Mouse (Mus musculus) forebrain, embryonic 14.5 days (tissue): Measurements from ENCODE around the gene Lnx1. TPM values are rescaled to one million over a fixed set of nuclear protein-coding genes. Genes with fewer than 3 reads are reported as not detected.
A peak's percentile ranks its signal among the peaks of the same experiment; 100 is the strongest.

Source experiments
- ATAC-seq: fragments of 200-750 bp; cut with Nextera tagmentation; 2 replicates; pipeline ENCODE4 v1.8.0; 2017; ENCODE audit warnings: mild to moderate bottlenecking, moderate library complexity
- DNase-seq: peaks from one replicate; pipeline ENCODE4 v3.0.0-alpha.2; 2015; ENCODE audit warnings: low spot score
- H3K27ac ChIP-seq: fragments of 300-500 bp; sonication (generic); 2 replicates; pipeline ENCODE4 v1.5.1; 2014; ENCODE audit warnings: low read depth, mild to moderate bottlenecking, control low read depth, low read length, moderate library complexity
- H3K27me3 ChIP-seq: fragments of 300-500 bp; sonication (generic); replicated peaks from 2 replicates; pipeline ENCODE4 v1.6.1; 2014; ENCODE audit warnings: low read length, control low read depth, mixed read lengths; ENCODE audit not compliant: control insufficient read depth, insufficient read depth
- H3K36me3 ChIP-seq: fragments of 300-500 bp; sonication (generic); 2 replicates; pipeline ENCODE4 v1.6.1; 2014; ENCODE audit warnings: low read length, control low read depth; ENCODE audit not compliant: control insufficient read depth, insufficient read depth
- H3K4me1 ChIP-seq: fragments of 300-500 bp; sonication (generic); 2 replicates; pipeline ENCODE4 v1.6.1; 2014; ENCODE audit warnings: antibody characterized with exemption, low read length, control low read depth; ENCODE audit not compliant: control insufficient read depth, insufficient read depth
- H3K4me2 ChIP-seq: fragments of 300-500 bp; sonication (generic); 2 replicates; pipeline ENCODE4 v1.6.1; 2014; ENCODE audit warnings: mild to moderate bottlenecking, control low read depth, low read length
- H3K4me3 ChIP-seq: fragments of 300-500 bp; sonication (generic); 2 replicates; pipeline ENCODE4 v1.5.1; 2014; ENCODE audit warnings: low read depth, low read length, control low read depth
- H3K9ac ChIP-seq: fragments of 300-500 bp; sonication (generic); 2 replicates; pipeline ENCODE4 v1.6.1; 2014; ENCODE audit warnings: mild to moderate bottlenecking, low read length, control low read depth, moderate library complexity
- H3K9me3 ChIP-seq: fragments of 300-500 bp; sonication (generic); replicated peaks from 2 replicates; pipeline ENCODE4 v1.6.1; 2016; ENCODE audit warnings: low read length, control low read depth, mixed read lengths; ENCODE audit not compliant: control insufficient read depth
- WGBS: fragments of 180-500 bp; shearing (Covaris S2); extraction: QIAGEN DNeasy Blood & Tissue Kit; methylation state at CpG from one replicate; pipeline ENCODE4 v1.1.7; 2014; 5-methylcytosine and 5-hydroxymethylcytosine counted together
- polyA plus RNA-seq: library from polyadenylated mRNA; unstranded; fragments of >200 nt; fragmentation: Nextera tagmentation; extraction: Ambion mirVana; gene quantifications from 2 replicates; pipeline ENCODE4 v1.2.1, GENCODE M21; 2014

Lnx1 gene
- 2.8 and 3.6 TPM in 2 replicates for polyA plus RNA-seq

DNA sequence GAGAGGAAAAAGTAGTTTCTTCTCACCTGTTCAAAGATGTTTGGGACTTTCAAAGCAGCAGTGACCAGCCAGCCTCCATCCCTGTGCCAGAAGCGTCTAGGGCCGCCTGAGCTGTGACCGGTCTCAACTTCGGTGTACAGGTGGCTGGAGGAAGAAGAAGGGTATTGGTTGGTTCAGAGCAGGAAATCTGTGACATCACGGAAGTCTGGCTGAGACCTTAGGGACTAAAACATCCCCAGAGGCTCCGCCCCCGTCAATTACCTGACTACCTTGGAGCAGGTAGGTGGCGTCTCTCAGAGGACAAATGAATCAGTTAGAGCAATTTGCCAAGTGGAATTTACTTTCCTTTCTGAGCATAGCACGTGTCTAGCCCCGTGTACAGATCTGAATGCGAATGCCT is at the start of gene Lnx1:
Gene Lnx1 (minus strand): TSS at position 147 of the 400 bp plus-strand sequence.
- peak within 1 kb of the TSS; percentile 49; the same call in 1 of the 2 replicates for H3K4me2 ChIP-seq
- 44% methylated on average over 11 of the region's 11 CpGs for WGBS
- H3K4me3 ChIP-seq: no peak within 1 kb of the TSS

DNA sequence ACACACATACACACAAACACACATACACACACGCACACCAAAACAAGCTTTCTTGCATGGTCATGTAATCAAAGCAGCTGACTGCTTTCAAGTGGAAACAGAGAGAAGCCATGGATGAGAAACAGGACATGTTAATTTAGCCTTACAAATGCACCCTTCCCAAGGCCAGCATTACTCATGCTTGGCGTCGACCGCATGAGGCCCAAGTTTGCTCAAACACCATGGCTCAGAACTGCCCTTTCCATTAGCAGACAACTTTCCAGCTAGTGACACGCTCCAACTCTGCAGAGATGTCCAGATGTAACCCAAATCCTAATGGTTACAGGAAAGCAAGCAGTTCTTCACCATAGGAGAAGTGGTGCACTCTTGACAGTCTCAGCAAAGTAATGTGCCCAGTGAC is 47.8 kb upstream of the Lnx1 start:
- 95% methylated on average over 5 of the region's 5 CpGs for WGBS
- Histone ChIP-seq H3K4me1 (no peaks in the 10 kb centered on the region), H3K36me3 (no peaks in the 10 kb centered on the region), H3K27ac (no peak overlapping the region), H3K27me3 (no peaks in the 10 kb centered on the region), H3K4me3 (no peak overlapping the region), H3K9ac (no peak overlapping the region), H3K9me3 (no peaks in the 10 kb centered on the region), H3K4me2 (no peak overlapping the region)
- ATAC-seq: no peak
- DNase-seq: no peak

More for the DNA sequence above, at the start of gene Lnx1:
- Histone ChIP-seq H3K27ac (no peak within 1 kb of the TSS), H3K27me3 (no peaks in the 10 kb centered on the region), H3K36me3 (no peaks in the 10 kb centered on the region), H3K4me1 (no peaks in the 10 kb centered on the region; the same call in 1 of the 2 replicates), H3K9ac (no peak within 1 kb of the TSS), H3K9me3 (no peaks in the 10 kb centered on the region)
- ATAC-seq: no peak
- no peak for DNase-seq

DNA sequence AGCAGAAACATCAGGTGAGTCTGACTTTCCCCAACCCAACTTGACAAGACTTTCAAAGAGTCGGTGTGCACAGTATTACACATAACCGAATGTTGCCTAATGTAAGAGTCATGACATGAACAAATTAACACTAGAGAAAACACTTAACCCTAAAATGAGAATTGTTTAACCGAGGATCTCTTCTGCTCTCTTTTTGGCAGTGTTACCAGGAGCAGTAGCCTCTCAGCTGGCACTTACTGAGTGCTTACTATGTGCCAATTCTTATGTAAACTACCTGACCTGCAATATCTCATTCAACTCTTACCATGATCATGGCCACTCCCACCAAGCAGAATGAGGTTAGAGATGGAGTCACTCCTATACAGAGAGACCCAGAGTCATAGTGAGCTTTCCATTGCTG is 44.8 kb upstream of the Lnx1 start:
- no peaks in the 10 kb centered on the region for H3K27me3 ChIP-seq
- no peaks in the 10 kb centered on the region for H3K9me3 ChIP-seq
- H3K27ac ChIP-seq: no peak overlapping the region
- H3K4me1 ChIP-seq: no peaks in the 10 kb centered on the region
- DNase-seq (no peak), ATAC-seq (no peak)
- no peak overlapping the region for H3K4me3 ChIP-seq
- no peak overlapping the region for H3K9ac ChIP-seq
- H3K36me3 ChIP-seq: no peaks in the 10 kb centered on the region
- H3K4me2 ChIP-seq: no peak overlapping the region
- 85% methylated on average over 3 of the region's 3 CpGs for WGBS

DNA sequence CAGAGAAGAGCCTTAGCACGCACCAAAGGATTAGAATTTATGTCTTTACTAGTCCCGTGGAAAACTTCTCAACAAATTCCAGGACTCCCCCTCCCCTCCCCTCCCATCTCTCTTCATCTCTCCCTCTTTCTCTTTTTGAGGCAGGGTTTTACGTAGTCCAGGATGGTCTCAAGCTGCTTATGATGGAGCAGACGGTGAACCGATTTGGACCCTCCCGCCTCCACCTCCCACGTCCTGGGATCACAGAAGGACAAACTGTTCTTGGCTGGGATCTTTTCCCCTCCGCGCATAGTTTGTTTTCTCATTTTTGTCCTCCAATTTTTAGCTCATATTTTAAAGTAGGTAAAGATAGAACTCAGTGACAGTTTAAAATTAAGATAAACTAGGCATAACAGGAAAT is 38.2 kb upstream of the Lnx1 start:
- DNase-seq (no peak), ATAC-seq (no peak)
- WGBS: 90% methylated on average over 9 of the region's 9 CpGs
- Histone ChIP-seq H3K4me3 (no peak overlapping the region), H3K27me3 (no peaks in the 10 kb centered on the region), H3K4me2 (no peak overlapping the region), H3K9ac (no peak overlapping the region), H3K36me3 (no peaks in the 10 kb centered on the region), H3K27ac (no peak overlapping the region), H3K9me3 (no peaks in the 10 kb centered on the region), H3K4me1 (no peaks in the 10 kb centered on the region)

DNA sequence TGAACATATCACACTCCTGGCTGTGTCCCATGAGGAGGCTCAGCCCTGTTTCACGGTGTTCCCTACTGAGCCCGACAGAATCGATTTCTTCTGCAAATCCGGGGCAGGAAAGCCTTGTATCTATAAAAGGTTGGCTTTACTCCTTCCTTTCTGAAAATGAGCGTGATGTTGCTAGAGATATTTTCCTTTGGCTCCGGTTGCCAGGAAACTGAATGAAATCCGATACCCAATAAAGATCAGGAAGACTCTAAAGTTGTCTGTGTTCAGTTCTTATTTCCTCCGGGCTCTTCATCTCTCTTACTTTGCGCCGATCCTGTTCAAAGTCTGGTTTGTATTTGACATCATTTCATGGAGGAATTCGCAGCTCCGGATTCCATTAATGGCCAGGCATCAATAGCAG is 36.7 kb upstream of the Lnx1 start:
- H3K4me2 ChIP-seq: no peak overlapping the region
- H3K9ac ChIP-seq: no peak overlapping the region
- DNase-seq (no peak), ATAC-seq (no peak)
- no peaks in the 10 kb centered on the region for H3K9me3 ChIP-seq
- no peaks in the 10 kb centered on the region for H3K4me1 ChIP-seq
- no peaks in the 10 kb centered on the region for H3K27me3 ChIP-seq
- H3K4me3 ChIP-seq: no peak overlapping the region
- no peak overlapping the region for H3K27ac ChIP-seq
- no peaks in the 10 kb centered on the region for H3K36me3 ChIP-seq
- WGBS: 84% methylated on average over 12 of the region's 12 CpGs

DNA sequence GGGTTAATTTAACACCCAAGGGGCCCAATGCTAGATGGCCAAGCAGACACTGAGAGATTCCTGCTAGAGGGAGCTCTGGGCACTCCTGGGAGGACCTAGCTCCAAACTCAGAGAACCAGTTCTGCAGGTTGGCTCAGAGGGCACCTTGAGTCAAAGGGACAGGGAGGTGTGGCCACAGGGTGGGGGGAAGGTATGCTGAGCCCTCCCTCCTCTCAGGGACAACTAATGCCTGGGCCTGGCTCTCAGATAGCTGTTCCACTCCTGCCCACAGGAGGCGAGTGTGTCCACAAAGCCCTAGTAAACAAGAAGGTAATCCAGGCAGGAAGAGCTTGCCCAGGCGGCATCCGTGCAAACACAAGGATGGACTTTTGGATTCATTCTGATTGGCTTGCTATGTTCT is 35.6 kb upstream of the Lnx1 start:
- 71% methylated on average over 3 of the region's 3 CpGs for WGBS
- no peaks in the 10 kb centered on the region for H3K9me3 ChIP-seq
- no peak overlapping the region for H3K9ac ChIP-seq
- H3K4me1 ChIP-seq: no peaks in the 10 kb centered on the region
- H3K27ac ChIP-seq: no peak overlapping the region
- no peak for ATAC-seq
- H3K36me3 ChIP-seq: no peaks in the 10 kb centered on the region
- H3K27me3 ChIP-seq: no peaks in the 10 kb centered on the region
- DNase-seq: no peak
- H3K4me3 ChIP-seq: no peak overlapping the region
- H3K4me2 ChIP-seq: no peak overlapping the region

DNA sequence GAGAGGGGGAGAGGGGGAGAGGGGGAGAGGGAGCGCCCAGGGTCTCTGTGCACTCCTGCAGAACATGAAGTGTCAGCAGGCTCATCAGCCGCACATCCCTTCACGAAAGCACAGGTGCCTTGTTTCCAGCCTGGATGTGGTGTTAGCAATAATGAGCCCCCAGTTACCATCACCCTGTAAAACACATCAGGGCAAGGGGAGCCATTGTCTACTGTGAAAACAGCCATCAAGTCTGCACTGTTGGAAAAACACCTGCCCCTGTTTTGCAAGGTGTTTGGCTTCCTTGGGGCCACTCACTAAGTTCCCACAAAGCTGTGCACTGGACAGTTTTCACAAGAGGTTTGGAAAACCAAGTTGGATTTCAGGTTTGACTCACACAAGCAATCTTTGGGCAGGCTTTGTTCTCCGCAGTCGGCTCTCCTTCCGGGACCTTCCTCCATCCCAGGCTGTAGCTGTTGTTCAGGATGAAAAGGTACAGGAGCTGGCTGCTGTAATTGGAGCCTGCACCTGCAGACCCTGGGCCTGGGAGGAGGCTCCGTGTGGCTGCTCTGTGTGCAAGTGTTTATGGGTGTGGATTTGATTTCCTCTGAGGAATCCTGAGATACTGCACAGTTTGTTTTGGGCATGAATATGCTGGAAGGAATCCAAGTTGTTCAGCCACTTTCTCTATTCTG is 31.3 kb upstream of the Lnx1 start:
- Histone ChIP-seq H3K4me2 (no peak overlapping the region), H3K27me3 (no peaks in the 10 kb centered on the region), H3K27ac (no peak overlapping the region), H3K9ac (no peak overlapping the region), H3K4me1 (no peaks in the 10 kb centered on the region; the same call in 1 of the 2 replicates), H3K36me3 (no peaks in the 10 kb centered on the region), H3K4me3 (no peak overlapping the region), H3K9me3 (no peaks in the 10 kb centered on the region)
- DNase-seq (no peak), ATAC-seq (no peak)
- WGBS: 41% methylated on average over 7 of the region's 7 CpGs

DNA sequence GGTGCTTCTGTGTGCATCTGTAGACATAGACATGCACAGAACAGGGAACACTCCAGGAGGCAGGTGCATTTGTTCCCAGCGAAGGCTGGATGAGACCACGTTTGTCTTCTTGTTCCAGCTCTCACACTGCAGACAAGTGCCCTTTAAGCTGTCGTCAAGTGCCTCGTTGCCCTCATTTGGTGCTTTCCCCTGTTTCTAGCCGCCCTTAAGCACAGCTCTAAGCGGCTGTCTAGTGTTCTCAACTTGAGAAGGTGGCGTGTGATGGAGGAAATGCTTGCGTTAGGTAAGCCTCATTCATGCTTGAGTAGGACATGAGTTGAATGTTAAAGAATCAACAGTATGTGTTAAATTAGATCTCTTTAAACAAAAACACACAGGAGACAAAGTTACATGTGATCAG is 29.9 kb upstream of the Lnx1 start:
- Histone ChIP-seq H3K27me3 (no peaks in the 10 kb centered on the region), H3K9ac (no peak overlapping the region), H3K4me3 (no peak overlapping the region), H3K4me1 (no peaks in the 10 kb centered on the region; the same call in 1 of the 2 replicates), H3K9me3 (no peaks in the 10 kb centered on the region), H3K36me3 (no peaks in the 10 kb centered on the region), H3K4me2 (no peak overlapping the region), H3K27ac (no peak overlapping the region)
- WGBS: 55% methylated on average over 8 of the region's 8 CpGs
- DNase-seq (no peak), ATAC-seq (no peak)

DNA sequence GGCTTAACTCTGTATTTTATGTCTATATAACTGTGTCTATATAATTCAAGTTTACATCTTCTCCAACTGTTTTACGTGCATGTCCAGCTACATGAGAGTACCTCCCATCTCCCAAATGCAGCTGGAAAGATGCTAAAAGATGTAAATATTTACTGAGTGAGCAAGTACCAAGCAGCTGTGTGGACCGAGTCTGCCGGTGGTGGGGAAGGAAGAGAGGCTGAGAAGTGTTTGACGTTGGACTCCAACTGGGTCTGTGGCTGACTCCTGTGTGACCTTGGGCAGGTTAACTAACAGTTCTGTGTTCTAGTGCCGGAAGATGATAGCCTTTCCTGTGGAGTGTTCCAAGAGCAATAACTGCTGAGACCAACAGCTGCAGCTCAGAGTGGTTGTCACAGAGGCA is 27.9 kb upstream of the Lnx1 start:
- H3K9me3 ChIP-seq: no peaks in the 10 kb centered on the region
- WGBS: 91% methylated on average over 5 of the region's 5 CpGs

More for the DNA sequence above, 27.9 kb upstream of the Lnx1 start:
- H3K36me3 ChIP-seq: no peaks in the 10 kb centered on the region
- no peak overlapping the region for H3K4me3 ChIP-seq
- H3K9ac ChIP-seq: no peak overlapping the region
- no peaks in the 10 kb centered on the region for H3K27me3 ChIP-seq
- ATAC-seq (no peak), DNase-seq (no peak)
- no peaks in the 10 kb centered on the region; the same call in 1 of the 2 replicates for H3K4me1 ChIP-seq
- H3K27ac ChIP-seq: no peak overlapping the region
- H3K4me2 ChIP-seq: no peak overlapping the region
